In the genomic region with DNA sequence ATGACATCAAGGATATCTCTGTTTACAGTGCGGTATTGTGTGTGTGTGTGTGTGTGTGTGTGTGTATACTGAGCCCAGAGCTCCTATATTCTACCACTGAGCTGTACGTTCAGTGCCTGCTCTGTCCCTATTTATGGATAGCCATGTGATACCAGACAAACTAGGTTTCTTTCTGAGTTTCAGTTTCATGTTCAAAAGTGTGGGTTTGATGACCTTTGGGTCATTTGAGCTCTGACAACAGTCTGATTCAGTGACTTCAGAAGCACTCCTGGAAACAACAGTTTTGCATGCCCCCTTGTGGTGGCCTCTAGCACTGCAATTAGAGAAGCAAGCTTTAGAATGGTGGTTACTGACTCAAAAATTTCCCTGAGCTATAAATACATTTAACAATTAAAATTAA, we compare ENCODE assay signal across 9 mouse cellular contexts. TPM values are rescaled to one million over a fixed set of nuclear protein-coding genes. Genes with fewer than 3 reads are reported as not detected.
DNase-seq lines count a peak whose midpoint lies in the region; ATAC-seq lines count a peak whose summit lies in the region.
"Had no signal": no experiment of that assay in that cellular context is flagged by ENCODE, and none has a peak within 500 bp of the region (broad histone marks: within the 10 kb centered on the region; RNA-seq: fewer than 3 reads in every experiment).

No protein-coding gene starts in this region.

- H3K9ac ChIP-seq in midbrain, embryonic 15.5 days: no peak overlapping the region
- H3K9ac ChIP-seq in forebrain, embryonic 13.5 days: no peak overlapping the region
- H3K9ac ChIP-seq: embryonic facial prominence, embryonic 13.5 days had no signal

- no peak for ATAC-seq in midbrain, embryonic 15.5 days (replicated peaks)
- ATAC-seq in forebrain, embryonic 13.5 days: peak; percentile 50; the same call in 1 of the 2 replicates
- ATAC-seq in megakaryocyte progenitor cell, adult 5-6 weeks (replicated peaks; ENCODE audit: poor library complexity): peak; percentile 87

- H3K4me1 ChIP-seq in midbrain, embryonic 10.5 days: no peaks in the 10 kb centered on the region
- H3K4me1 ChIP-seq in midbrain, embryonic 15.5 days: no peaks in the 10 kb centered on the region
- H3K4me1 ChIP-seq in forebrain, embryonic 13.5 days: 0 out of 2 replicates have a peak, but pooled peaks cover 4% of the 10 kb centered on the region
- H3K4me1 ChIP-seq: embryonic facial prominence, embryonic 13.5 days had no signal

- 87% methylated on average over 2 of the region's 2 CpGs for WGBS in midbrain, embryonic 10.5 days
- 80% methylated on average over 2 of the region's 2 CpGs for WGBS in midbrain, embryonic 15.5 days
- WGBS in forebrain, embryonic 13.5 days: 88% methylated on average over 2 of the region's 2 CpGs

- H3K4me2 ChIP-seq in midbrain, embryonic 15.5 days: no peak overlapping the region
- H3K4me2 ChIP-seq in forebrain, embryonic 13.5 days: no peak overlapping the region
- H3K4me2 ChIP-seq: embryonic facial prominence, embryonic 13.5 days had no signal

- no peak overlapping the region for H3K4me3 ChIP-seq in midbrain, embryonic 10.5 days
- H3K4me3 ChIP-seq in midbrain, embryonic 15.5 days: no peak overlapping the region
- no peak overlapping the region for H3K4me3 ChIP-seq in forebrain, embryonic 13.5 days
- H3K4me3 ChIP-seq: embryonic facial prominence, embryonic 13.5 days had no signal

- no peak overlapping the region for H3K27ac ChIP-seq in midbrain, embryonic 10.5 days (replicated peaks)
- no peak overlapping the region for H3K27ac ChIP-seq in midbrain, embryonic 15.5 days
- no peak overlapping the region for H3K27ac ChIP-seq in forebrain, embryonic 13.5 days
- H3K27ac ChIP-seq: embryonic facial prominence, embryonic 13.5 days had no signal

- peak; percentile 64 for DNase-seq in midbrain, embryonic 10.5 days (ENCODE audit: low spot score)
- peak; percentile 74 for DNase-seq in c-Kit-positive CD71-negative TER-119-negative erythroid progenitor cells, embryonic 14.5 days (ENCODE audit: low read depth)
- DNase-seq in hindlimb bud, embryonic 11.5 days (ENCODE audit: extremely low spot score, low read depth, low spot score): peak; percentile 60
- peak; percentile 68 to 79 for DNase-seq in left cerebral cortex, adult 18-20 months (ENCODE audit: low spot score in 2 of 2)
- peak; percentile 60 to 78 for DNase-seq in spleen, postnatal 14 days (ENCODE audit: low spot score in 2 of 2)

- no peaks in the 10 kb centered on the region for H3K36me3 ChIP-seq in midbrain, embryonic 10.5 days
- H3K36me3 ChIP-seq in midbrain, embryonic 15.5 days (replicated peaks): no peaks in the 10 kb centered on the region
- no peaks in the 10 kb centered on the region for H3K36me3 ChIP-seq in forebrain, embryonic 13.5 days (ENCODE audit: poor library complexity, severe bottlenecking)
- H3K36me3 ChIP-seq: embryonic facial prominence, embryonic 13.5 days had no signal

- no peaks in the 10 kb centered on the region for H3K27me3 ChIP-seq in midbrain, embryonic 10.5 days (ENCODE audit: low read depth, poor library complexity, severe bottlenecking)
- H3K27me3 ChIP-seq in midbrain, embryonic 15.5 days (replicated peaks): no peaks in the 10 kb centered on the region
- no peaks in the 10 kb centered on the region for H3K27me3 ChIP-seq in forebrain, embryonic 13.5 days
- H3K27me3 ChIP-seq: embryonic facial prominence, embryonic 13.5 days had no signal

- no peaks in the 10 kb centered on the region for H3K9me3 ChIP-seq in midbrain, embryonic 10.5 days (replicated peaks)
- no peaks in the 10 kb centered on the region for H3K9me3 ChIP-seq in midbrain, embryonic 15.5 days
- no peaks in the 10 kb centered on the region for H3K9me3 ChIP-seq in forebrain, embryonic 13.5 days (replicated peaks)
- H3K9me3 ChIP-seq: embryonic facial prominence, embryonic 13.5 days had no signal

RNA-seq across cellular contexts. Expression of a gene that starts 50.9 kb away (rescaled TPM):
- 56.7 and 59.2 TPM in 2 replicates for polyA plus RNA-seq in midbrain, embryonic 10.5 days (2016; fragmentation: Nextera tagmentation; extraction: Ambion mirVana)
- polyA plus RNA-seq in midbrain, embryonic 15.5 days (2015; fragmentation: Nextera tagmentation; extraction: Ambion mirVana): 35.9 and 36.1 TPM in 2 replicates
- polyA plus RNA-seq in forebrain, embryonic 13.5 days (2015; fragmentation: Nextera tagmentation; extraction: Ambion mirVana): 44.5 and 46.6 TPM in 2 replicates
- 10 to 100 TPM; 27.2 to 28.5 TPM for total RNA-seq in left cerebral cortex, adult 18-20 months (2021)
- total RNA-seq in megakaryocyte progenitor cell, adult 5-6 weeks (2015): 121 and 124 TPM in 2 replicates
- total RNA-seq in megakaryocyte progenitor cell, adult 5-6 weeks (2017): 34.7 and 51.1 TPM in 2 replicates

RNA-seq across cellular contexts. Expression of a gene that starts 56.4 kb away (rescaled TPM):
- polyA plus RNA-seq in midbrain, embryonic 10.5 days (2016; fragmentation: Nextera tagmentation; extraction: Ambion mirVana): 7.4 and 7.8 TPM in 2 replicates
- 11.0 and 11.1 TPM in 2 replicates for polyA plus RNA-seq in midbrain, embryonic 15.5 days (2015; fragmentation: Nextera tagmentation; extraction: Ambion mirVana)
- 9.9 and 10.2 TPM in 2 replicates for polyA plus RNA-seq in forebrain, embryonic 13.5 days (2015; fragmentation: Nextera tagmentation; extraction: Ambion mirVana)
- total RNA-seq in left cerebral cortex, adult 18-20 months (2021): 100 to 1,000 TPM; 319 to 463 TPM
- total RNA-seq in megakaryocyte progenitor cell, adult 5-6 weeks (2015): 9.2 and 10.6 TPM in 2 replicates
- total RNA-seq in megakaryocyte progenitor cell, adult 5-6 weeks (2017): 10.7 and 13.7 TPM in 2 replicates
